Mouse (Mus musculus): ENCODE measurements at regions not wholly inside any gene's neighbourhood (a gene's known extent, or its start where the extent isn't known, plus 50 kb on each side); places are given as distances from the start of the nearest gene placed in this dataset.
A peak's percentile ranks its signal among the peaks of the same experiment; 100 is the strongest.

DNA sequence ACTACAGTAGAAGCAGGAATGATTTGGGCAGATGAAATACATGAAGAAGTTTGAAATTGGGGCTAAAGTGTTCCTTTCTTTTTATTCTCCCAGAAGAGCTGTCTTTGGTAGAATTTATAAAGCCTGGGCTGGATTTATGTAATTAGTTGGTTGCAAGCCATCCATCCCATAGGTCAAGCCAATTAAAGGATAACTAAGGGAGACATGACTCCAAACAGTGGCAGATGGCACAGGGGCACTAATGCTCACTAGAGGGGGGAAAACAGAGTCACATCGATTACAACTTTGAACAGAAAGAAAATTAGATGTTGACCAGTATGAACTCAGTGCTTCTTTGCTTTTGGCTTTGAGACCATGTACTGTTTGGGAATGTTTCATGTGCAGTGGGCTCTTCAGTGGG is 1246.2 kb downstream of the Hace1 start:
- ATAC-seq (ENCODE audit: insufficient number of reproducible peaks, low FRiP score, low TSS enrichment) = no peak

DNA sequence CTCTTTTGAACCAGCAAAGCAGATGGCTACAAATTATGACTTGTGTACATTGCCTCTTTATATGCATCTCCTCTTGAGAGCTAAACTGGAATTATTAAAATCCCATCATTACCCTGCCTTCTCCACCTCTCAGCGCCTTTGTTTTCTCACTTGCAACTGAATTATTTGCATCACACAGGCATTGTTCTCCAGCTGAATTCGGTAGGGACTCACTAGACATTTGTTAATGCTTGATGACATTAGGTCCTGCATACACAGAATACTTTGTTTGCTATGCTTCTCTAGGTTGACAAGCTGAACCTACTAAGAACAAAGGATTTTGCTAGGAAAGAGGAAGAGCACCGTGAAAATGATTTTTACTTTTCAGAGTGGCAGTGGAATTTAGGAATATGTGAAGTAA is 1248.4 kb downstream of the Hace1 start:
- ATAC-seq (ENCODE audit: insufficient number of reproducible peaks, low FRiP score, low TSS enrichment) = no peak

DNA sequence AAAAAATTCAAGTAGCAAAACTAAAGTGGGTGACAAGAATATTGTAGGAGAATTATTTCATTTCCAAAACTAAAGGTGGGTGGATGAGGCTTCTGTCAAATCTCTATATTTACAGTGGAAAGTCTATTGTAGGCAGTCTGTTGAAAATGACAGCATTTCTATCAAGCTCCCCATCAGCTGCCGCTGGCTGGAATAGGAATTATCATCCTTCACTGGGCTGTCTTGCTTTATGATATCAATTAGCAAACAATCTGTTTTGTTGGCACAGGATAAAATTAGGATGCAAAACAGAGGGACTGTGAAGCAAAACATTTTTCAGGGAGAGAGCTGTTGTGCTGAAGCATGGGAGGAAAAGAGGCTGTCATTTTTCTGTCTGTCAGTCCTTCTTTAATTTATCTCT is 1249.0 kb downstream of the Hace1 start:
- peak; percentile 70; the same call in 1 of the 2 replicates for ATAC-seq (ENCODE audit: insufficient number of reproducible peaks, low FRiP score, low TSS enrichment)

DNA sequence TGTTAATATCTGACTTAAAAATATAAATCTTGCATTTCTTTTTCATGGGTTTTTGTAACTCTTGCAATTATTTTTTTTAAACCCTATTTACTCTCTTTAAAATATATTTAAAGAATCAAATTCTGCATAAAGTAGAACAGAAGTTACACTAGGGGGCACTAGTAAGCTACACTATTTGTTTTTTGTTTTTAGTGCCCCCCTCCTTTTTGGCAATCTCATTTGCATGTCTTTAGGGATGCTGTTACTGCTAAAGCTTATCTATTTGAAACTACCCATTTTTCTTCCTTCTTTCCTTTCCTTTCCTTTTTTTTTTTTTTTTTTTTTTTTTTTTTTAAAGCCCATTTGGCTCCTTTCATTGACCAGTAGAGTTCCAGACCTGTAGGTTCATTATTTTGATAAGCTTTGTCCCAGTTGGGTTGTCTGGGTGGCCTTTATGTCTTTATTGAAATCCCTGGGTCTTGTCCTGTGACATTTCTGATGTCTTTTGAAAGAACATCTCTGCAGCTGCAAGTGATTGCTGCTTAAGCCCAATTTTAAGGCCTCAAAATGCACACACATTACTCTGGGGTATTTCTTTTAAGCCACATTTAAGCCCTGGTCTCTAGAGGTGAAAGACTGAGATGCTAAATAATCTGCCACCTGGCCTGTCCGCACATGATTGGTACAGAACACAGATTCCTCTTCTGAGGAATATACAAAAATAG is 1249.6 kb downstream of the Hace1 start:
- ATAC-seq (ENCODE audit: insufficient number of reproducible peaks, low FRiP score, low TSS enrichment) = no peak

DNA sequence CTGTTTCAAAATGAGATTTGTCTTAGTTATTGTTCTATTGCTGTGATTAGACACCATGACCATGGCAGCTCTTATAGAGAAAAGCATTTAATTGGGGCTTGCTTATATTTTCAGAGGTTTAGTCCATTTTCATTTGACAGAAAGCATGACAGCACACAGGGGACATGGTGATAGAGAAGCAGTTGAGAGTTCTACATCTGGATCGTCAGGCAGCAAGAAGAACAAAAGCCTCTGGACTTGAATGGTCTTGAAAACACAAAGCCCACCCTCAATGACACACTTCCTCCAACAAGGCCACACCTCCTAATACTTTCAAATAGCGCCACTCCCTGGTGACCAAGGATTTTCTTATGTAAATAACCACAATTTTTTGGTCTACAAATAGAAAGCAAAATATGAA is 1250.5 kb downstream of the Hace1 start:
- no peak for ATAC-seq (ENCODE audit: insufficient number of reproducible peaks, low FRiP score, low TSS enrichment)

DNA sequence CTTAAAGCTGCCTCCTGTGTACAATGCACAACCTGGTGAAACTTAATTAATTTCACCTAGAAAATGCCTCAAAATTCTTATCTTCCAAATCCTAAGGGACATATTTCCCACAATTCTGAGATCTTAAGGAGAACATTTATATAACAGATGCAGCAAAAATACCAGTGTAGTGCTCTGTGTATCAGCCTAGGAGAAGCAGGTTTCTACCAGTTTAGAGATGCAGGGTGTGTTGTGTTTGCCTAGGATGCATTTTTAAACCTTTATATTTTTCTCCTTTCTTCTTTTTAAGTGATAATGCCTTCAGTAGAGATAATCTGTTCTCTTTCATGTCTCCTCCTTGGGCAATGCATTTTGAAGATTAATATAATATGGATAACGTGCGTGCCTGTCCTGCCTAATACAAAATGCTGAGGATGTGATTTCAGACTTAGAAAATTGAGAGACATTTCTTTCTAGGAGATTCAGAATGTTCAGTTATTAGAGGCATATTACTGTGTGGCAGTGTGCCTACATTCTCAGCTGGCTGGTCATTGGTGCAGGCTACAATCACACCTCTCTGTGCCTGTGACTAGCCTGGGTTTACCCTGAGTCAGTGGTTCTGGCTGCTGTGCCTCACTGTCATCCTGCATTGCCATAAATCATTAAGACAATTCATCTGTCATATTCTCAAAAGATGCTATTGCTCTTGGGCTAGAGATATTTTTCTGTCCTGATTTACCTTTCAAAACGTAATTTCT is 1268.1 kb downstream of the Hace1 start:
- no peak for ATAC-seq (ENCODE audit: insufficient number of reproducible peaks, low FRiP score, low TSS enrichment)

Data from cerebellum, adult (tissue).